Mouse (Mus musculus): ENCODE results near the gene Scrn3.

Gene Scrn3

GRCm38 (mm10) chr2:73313117-73313501 lies 708 bp downstream of the Scrn3 start:
- peak; percentile 5 to 14 for DNase-seq (ENCODE audit: low read depth in 2 of 2, low spot score in 2 of 2)

GRCm38 (mm10) chr2:73314311-73314710 lies 1.9 kb downstream of the Scrn3 start:
- DNase-seq (ENCODE audit: low read depth in 2 of 2, low spot score in 2 of 2), result no peak

GRCm38 (mm10) chr2:73317426-73317825 lies 5.0 kb downstream of the Scrn3 start:
- DNase-seq (ENCODE audit: low read depth in 2 of 2, low spot score in 2 of 2), result no peak

GRCm38 (mm10) chr2:73319218-73319617 lies 6.8 kb downstream of the Scrn3 start:
- DNase-seq (ENCODE audit: low read depth in 2 of 2, low spot score in 2 of 2), result no peak

DNA sequence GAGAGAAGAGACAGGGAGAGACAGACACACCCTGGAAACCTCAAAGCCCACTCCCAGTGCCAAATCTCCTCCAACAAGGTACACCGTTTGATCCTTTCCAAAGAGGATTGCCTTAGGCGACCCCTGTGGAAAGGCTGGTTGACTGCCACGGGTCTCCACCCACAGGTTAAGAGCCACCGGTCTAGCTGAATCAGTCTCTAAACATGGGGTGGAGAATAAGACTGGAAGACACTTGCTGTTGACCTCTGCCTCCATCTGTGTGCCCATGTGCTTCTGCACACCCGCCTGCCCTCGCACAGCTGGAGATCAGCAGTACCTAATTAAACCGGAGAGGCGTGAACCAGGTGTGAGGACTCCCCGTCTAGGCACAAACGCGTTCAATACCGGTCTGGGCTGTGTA lies 10.6 kb downstream of the Scrn3 start:
- DNase-seq (ENCODE audit: low read depth in 2 of 2, low spot score in 2 of 2), result no peak

- no peak for DNase-seq (ENCODE audit: low read depth in 2 of 2, low spot score in 2 of 2)
Measured at GRCm38 (mm10) chr2:73325871-73326270, 13.5 kb downstream of the Scrn3 start.

DNA sequence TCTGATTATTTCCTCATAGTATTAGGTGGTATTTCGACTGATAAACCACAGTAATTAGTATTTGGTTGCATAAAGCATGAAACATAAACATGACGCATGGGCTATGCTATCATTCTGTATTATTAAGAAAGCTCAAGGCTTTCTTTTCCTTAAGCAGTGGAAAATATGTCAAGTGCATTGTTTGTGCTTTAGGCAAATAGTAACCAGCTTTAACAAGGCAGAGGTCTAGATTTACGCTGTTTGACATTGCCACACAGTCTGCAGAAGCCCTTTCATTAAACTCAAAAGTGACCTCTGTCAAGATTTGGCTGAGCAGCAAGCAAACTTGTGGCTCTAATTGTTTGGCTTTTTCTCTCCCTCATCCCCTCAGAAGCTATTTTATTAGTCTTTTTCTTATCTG lies 23.5 kb downstream of the Scrn3 start:
- DNase-seq (ENCODE audit: low read depth in 2 of 2, low spot score in 2 of 2), result no peak

GRCm38 (mm10) chr2:73338415-73338814 lies 26.0 kb downstream of the Scrn3 start:
- no peak for DNase-seq (ENCODE audit: low read depth in 2 of 2, low spot score in 2 of 2)

- DNase-seq (ENCODE audit: low read depth in 2 of 2, low spot score in 2 of 2), result no peak
Measured at GRCm38 (mm10) chr2:73343701-73344100, 31.3 kb downstream of the Scrn3 start.

DNA sequence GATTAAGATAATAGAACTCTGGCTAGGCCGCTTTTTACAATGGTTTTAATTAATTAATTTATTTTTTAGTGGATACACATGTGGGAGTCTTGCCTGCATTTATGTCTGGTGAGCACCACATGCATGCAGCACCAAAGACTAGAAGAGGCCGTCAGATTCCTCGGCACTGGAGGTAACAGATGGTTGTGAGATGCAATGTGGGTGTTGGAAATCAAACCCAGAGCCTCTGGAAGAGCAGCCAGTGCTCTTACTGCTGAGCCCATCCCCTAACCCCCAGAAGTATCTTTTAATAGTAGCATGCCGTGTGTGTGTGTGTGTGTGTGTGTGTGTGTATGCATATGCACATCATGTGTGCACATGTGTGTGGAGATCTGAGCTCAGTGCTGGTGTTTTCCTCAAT lies 32.8 kb downstream of the Scrn3 start:
- DNase-seq (ENCODE audit: low read depth in 2 of 2, low spot score in 2 of 2), result no peak

DNA sequence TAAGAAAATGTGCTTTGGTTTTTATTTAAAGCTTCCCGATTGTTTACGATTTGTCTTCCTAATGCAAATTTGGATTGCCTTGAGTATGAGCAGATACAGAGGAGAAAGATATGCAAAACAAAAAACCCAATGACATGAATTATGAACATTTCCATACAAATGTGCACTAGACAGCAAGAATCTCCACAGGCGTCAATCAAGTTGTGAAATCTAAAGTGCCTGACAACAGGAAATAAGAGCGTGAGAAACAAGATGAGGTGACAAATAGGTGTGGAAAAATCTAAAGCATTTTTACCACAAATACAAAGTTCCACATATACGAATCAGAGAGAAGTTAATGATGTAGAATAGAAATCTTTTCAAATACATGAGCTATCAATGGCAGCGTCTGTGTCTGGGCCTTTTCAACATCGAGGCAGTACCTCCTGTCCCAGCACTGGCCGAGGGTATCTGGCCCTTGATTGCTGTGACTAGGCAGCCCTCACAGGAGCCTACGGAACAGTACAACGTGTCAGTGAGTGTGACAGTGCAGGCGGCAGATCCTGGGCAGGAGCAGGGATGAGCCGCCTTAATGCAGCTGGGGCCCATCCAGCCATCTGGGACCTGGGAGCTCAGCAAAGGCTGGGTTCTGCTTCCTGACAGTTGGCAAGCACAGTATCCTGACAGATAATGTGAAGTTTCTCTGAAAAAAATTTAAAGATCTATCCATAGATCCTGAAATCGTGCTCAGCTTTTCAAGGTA lies 34.1 kb downstream of the Scrn3 start:
- DNase-seq (ENCODE audit: low read depth in 2 of 2, low spot score in 2 of 2), result no peak

- DNase-seq (ENCODE audit: low read depth in 2 of 2, low spot score in 2 of 2), result no peak
Measured at GRCm38 (mm10) chr2:73347136-73347535, 34.7 kb downstream of the Scrn3 start.

GRCm38 (mm10) chr2:73347766-73348165 lies 35.4 kb downstream of the Scrn3 start:
- no peak for DNase-seq (ENCODE audit: low read depth in 2 of 2, low spot score in 2 of 2)

DNA sequence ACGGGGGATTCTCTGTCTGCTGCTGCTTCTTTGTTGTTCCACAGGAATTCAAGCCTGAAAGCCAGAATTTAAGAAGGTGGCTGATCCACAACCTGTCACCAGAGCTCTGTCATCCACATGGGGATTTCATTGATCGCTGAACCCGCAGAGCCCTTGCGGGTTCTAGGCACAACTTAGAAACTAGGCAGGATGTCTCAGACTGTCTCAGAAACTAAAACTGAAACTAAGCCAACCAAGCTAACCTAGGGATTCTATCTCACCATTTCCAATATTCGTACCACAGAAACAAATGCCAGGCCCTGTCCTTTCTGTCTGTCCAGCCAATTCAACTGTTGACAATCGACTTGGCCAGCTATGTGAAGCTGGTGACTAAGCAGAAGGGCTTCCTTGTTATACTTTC lies 35.8 kb downstream of the Scrn3 start:
- no peak for DNase-seq (ENCODE audit: low read depth in 2 of 2, low spot score in 2 of 2)

- DNase-seq (ENCODE audit: low read depth in 2 of 2, low spot score in 2 of 2), result no peak
Measured at GRCm38 (mm10) chr2:73351496-73351895, 39.1 kb downstream of the Scrn3 start.

- no peak for DNase-seq (ENCODE audit: low read depth in 2 of 2, low spot score in 2 of 2)
Measured at GRCm38 (mm10) chr2:73351927-73352374, 39.5 kb downstream of the Scrn3 start.

GRCm38 (mm10) chr2:73357004-73357403 lies 44.6 kb downstream of the Scrn3 start:
- DNase-seq (ENCODE audit: low read depth in 2 of 2, low spot score in 2 of 2), result no peak

GRCm38 (mm10) chr2:73359941-73360340 lies 47.5 kb downstream of the Scrn3 start:
- DNase-seq (ENCODE audit: low read depth in 2 of 2, low spot score in 2 of 2), result no peak

- DNase-seq (ENCODE audit: low read depth in 2 of 2, low spot score in 2 of 2), result no peak
Measured at GRCm38 (mm10) chr2:73360536-73360935, 48.1 kb downstream of the Scrn3 start.

DNA sequence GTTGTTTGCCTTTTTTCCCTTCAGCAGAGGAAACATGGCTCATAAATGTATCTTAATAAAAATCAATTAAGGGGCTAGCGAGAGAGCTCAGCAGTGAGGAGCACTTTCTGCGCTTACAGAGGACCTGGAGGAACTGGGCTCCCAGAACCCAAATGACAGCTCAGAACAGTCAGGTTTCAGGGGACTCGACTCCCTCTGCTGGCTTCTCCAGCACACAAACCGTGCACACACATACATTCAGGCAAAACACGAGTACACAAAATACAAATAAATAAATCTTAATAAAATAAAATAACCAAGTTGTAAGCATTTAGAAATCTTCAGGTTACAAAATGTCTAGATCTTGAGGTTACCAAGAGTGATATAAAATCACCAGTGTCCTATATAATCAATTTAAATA lies 51.0 kb downstream of the Scrn3 start:
- no peak for DNase-seq (ENCODE audit: low read depth in 2 of 2, low spot score in 2 of 2)

- DNase-seq (ENCODE audit: low read depth in 2 of 2, low spot score in 2 of 2), result no peak
Measured at GRCm38 (mm10) chr2:73371530-73372335, 59.3 kb downstream of the Scrn3 start.

DNA sequence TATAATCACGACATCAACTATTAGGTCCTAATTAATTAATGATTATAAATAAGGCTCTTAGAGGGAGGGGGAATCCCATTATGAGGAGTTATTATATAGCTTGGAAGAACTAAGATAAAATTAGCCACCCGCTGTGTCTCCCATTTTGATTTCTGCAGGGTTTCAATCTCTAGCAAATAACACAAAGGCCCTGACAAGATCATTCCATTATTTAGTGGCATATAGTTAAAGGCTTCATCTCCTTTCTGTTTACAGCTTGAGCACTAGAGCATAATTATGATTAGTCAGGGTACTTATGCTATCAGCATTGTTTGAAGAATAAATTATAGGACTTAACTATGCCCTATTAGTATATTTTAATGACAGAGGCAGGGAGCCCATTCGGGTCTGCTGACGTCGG lies 65.9 kb downstream of the Scrn3 start:
- no peak for DNase-seq (ENCODE audit: low read depth in 2 of 2, low spot score in 2 of 2)

Measured in CD8-positive naive resting alpha-beta T cell, adult 2 months (primary cell).